Mouse (Mus musculus) ZHBTc4 (cell line): ENCODE measurements around the gene Gm28729.
"Not testable (repeated sequence)": the region's sequence is repeated elsewhere in the genome, so short reads cannot be mapped to it uniquely, and the experiment has no call there.

Experiments
- DNase-seq: peaks from one replicate; pipeline ENCODE4 v3.0.0-alpha.2; 2011; ENCODE audit warnings: low read depth, low spot score

The Gm28729 gene

GRCm38 (mm10) chr9:96524972-96525506, at the start of gene Gm28729:
TSS of gene Gm28729 (minus strand) at chr9:96525264.
- no peak for DNase-seq

- DNase-seq, result peak; percentile 11
Observed at GRCm38 (mm10) chr9:96573252-96573651, 48.2 kb upstream of the Gm28729 start.

- DNase-seq, result no peak
Observed at GRCm38 (mm10) chr9:96572754-96573153, 47.7 kb upstream of the Gm28729 start.

- no peak for DNase-seq
Observed at GRCm38 (mm10) chr9:96566470-96566996, 41.5 kb upstream of the Gm28729 start.

GRCm38 (mm10) chr9:96563501-96563900, 38.4 kb upstream of the Gm28729 start:
- no peak for DNase-seq

- peak; percentile 26 for DNase-seq
Observed at GRCm38 (mm10) chr9:96559148-96559547, 34.1 kb upstream of the Gm28729 start.

GRCm38 (mm10) chr9:96558594-96558993, 33.5 kb upstream of the Gm28729 start:
- DNase-seq, result no peak

- DNase-seq, result no peak
Observed at GRCm38 (mm10) chr9:96554095-96554494, 29.0 kb upstream of the Gm28729 start.

- DNase-seq, result no peak
Observed at GRCm38 (mm10) chr9:96545410-96545809, 20.3 kb upstream of the Gm28729 start.

GRCm38 (mm10) chr9:96543643-96544640, 18.9 kb upstream of the Gm28729 start:
- peak; percentile 81 for DNase-seq

- DNase-seq, result peak; percentile 88
Observed at GRCm38 (mm10) chr9:96538916-96539315, 13.9 kb upstream of the Gm28729 start.

- peak; percentile 49 for DNase-seq
Observed at GRCm38 (mm10) chr9:96537615-96537919, 12.5 kb upstream of the Gm28729 start.

GRCm38 (mm10) chr9:96536895-96537614, 12.0 kb upstream of the Gm28729 start:
- DNase-seq, result peak; percentile 87

- DNase-seq, result not testable (repeated sequence)
Observed at GRCm38 (mm10) chr9:96536093-96536492, 11.0 kb upstream of the Gm28729 start.

- DNase-seq, result no peak
Observed at GRCm38 (mm10) chr9:96535431-96535830, 10.4 kb upstream of the Gm28729 start.

GRCm38 (mm10) chr9:96534256-96534655, 9.2 kb upstream of the Gm28729 start:
- DNase-seq, result no peak

GRCm38 (mm10) chr9:96533476-96533875, 8.4 kb upstream of the Gm28729 start:
- no peak for DNase-seq

GRCm38 (mm10) chr9:96532531-96532930, 7.5 kb upstream of the Gm28729 start:
- DNase-seq, result no peak

- no peak for DNase-seq
Observed at GRCm38 (mm10) chr9:96530674-96531081, 5.6 kb upstream of the Gm28729 start.

- DNase-seq, result peak; percentile 31
Observed at GRCm38 (mm10) chr9:96529961-96530673, 5.1 kb upstream of the Gm28729 start.

GRCm38 (mm10) chr9:96526011-96526410, 947 bp upstream of the Gm28729 start:
- DNase-seq, result no peak
